Mouse (Mus musculus) frontal cortex, postnatal 10 days (tissue): ENCODE data around the gene 4931406C07Rik.

Experiments
- DNase-seq, 2 experiments: peaks; one replicate each; pipeline ENCODE4 v3.0.0; 2022; ENCODE audit warnings: low spot score in 2 of 2, mixed read lengths in 1 of 2

4931406C07Rik gene

GRCm38 (mm10) chr9:15288402-15288801, 17.8 kb downstream of the 4931406C07Rik start:
- DNase-seq, result no peak

GRCm38 (mm10) chr9:15287846-15288245, 18.4 kb downstream of the 4931406C07Rik start:
- no peak for DNase-seq

DNA sequence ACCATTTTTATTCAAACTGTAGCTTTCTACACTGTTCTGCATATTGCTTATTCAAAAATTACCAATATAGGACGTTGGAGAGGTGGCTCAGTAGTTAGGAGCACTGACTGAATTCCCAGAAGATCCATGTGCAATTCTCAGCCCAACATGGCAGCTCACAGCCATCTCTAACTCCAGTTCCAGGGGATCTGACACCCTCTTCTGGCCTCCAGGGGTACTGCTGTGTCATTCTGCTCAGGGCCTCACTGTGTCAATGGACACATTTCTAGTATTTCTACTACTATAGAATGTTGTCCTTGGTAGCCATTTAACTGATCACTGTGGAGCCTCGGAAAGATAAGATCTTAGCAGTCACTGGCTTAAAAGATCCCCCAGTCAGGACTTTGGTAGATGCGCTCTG, 20.8 kb downstream of the 4931406C07Rik start:
- no peak for DNase-seq

- no peak for DNase-seq
These were observed 25.8 kb downstream of the 4931406C07Rik start for GRCm38 (mm10) chr9:15280491-15280879.

DNA sequence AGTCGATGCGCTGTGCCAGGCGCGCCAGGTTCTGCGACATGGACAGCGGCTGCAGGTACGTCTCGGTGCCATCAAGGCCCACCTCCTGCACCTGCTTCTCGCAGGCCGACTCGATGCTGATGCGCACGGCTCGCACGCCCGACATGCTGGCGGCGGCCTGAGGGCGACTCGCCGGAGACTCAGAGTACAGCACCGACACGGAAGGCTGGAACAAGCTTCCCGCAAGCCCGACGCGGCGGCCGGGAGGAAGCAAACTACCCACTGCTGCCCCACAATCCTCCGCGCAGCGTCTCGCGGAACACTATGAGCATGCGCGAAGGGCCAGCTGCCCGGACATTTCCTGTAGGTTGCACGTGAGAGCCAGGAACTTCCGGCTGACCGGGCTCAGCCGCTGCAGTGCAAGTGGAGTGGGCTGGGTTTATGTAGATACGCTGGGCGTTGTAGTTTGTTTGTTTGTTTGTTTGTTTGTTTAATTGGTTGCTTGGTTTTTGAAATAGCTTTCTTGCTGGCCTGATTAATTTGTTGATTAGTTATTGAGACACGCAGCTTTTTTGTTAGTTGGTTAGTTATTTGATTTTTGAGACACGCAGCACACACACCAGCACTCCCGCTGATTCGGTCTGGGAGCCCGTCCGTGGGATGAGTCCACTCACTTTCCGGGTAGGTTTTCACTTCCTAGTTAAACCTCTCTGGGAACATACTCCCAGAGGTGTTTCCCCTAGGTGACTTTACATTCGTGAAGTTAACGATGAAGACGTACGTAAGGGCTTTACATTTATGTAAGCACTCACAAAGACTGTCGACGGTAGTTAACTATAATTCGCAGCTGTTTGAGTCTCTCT, 26.4 kb downstream of the 4931406C07Rik start, which contains the start of gene Med17:
Med17 (minus strand) TSS at position 283 of the 842 bp plus-strand sequence.
- DNase-seq, result peak; percentile 84 to 93

GRCm38 (mm10) chr9:15279139-15279648, 27.1 kb downstream of the 4931406C07Rik start:
- no peak for DNase-seq

DNA sequence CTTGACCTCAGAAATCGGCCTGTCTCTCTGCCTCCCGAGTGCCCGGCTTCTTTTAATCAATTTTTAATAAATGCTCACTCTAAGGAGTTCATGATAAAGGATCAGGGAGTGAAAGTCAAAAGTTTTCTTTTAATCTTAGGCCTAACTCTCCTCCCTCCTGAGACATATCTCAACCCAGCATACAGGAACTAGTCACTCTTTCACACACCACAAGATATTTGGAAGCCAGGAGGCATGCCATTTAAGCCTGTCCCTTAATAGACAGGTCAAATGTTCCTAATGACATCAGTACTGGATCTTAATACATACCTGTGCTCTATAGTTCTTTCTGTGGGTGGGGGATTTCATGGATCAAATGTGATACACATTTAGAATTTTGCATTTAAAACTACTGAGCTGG, 27.9 kb downstream of the 4931406C07Rik start:
- no peak for DNase-seq

- DNase-seq, result no peak
These were observed 29.4 kb downstream of the 4931406C07Rik start for GRCm38 (mm10) chr9:15276855-15277254.

DNA sequence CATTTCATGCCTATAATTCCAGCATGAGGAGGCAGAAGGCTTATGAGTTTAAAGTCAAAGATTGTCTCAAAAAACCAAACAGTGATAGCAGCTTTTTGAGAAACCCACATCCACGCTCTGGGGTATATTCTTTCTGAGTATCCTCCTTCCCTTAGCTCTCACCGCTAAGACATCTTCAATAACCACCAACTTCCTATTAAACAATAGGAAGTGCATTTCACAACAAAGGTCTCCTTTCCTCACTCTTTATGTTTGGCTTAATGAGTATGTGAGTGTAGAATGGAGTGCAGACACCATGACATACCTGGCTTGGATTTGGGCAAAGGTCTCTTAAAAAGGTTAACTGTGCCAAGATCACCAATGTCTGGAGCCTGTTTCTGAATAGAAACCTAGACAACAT, 32.3 kb downstream of the 4931406C07Rik start:
- no peak for DNase-seq

DNA sequence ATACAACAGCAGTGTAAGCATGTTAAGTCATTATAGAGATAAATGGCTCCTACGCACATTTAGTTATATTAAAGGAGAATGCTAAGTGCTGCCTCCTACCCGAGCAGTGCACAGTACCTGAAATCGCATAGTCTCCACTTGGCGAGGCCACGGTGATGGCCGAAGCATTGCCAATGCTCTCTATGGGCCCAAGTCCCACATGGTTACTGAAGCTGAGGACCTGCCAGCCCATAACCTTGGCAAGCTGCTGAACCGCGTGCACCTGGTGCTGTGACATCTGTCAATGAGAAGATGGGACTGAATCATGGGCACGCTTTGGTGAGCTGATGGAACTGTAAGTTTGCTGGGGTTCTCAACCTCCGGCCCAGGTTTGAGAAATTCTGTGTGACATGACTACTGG, 42.8 kb downstream of the 4931406C07Rik start:
- DNase-seq, result no peak

DNA sequence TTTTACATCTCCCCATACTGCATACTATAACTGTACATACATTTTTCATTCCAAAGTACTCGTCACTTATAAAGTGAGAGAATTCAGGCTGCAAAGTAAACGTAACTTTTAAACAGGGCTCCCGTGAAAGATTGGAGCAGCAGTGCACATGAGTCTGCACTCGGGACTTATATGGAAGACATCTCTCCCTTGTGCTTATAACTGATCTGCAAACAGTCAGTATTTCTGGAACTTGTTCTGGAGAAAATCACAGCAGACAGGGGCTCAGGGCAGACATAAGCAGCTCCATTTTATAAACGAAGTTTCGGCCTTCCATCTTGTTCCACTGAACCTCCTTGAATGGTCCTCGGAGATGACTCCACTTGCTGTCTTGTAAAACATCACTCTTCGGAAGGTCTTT, 44.3 kb downstream of the 4931406C07Rik start:
- DNase-seq, result no peak

DNA sequence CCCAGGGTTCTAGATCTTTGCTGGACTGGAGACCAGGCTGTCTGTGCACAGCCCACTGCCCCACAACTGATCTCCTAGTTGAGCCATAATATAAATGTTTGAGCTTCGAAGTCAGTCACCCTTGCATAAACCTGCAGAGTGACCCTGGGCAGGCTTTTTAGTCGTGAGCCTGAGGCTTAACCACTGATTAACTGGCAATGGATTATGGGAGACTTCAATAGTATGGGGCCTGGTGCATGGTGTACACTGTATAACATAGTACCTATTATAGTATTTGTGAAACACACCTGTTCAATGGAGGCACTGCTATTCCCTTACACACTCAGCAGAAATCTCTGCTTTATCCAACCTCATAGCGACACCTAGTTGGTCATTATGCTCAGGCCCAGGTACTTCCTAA, 50.0 kb downstream of the 4931406C07Rik start:
- DNase-seq, result no peak

GRCm38 (mm10) chr9:15254501-15254900, 51.7 kb downstream of the 4931406C07Rik start:
- no peak for DNase-seq

DNA sequence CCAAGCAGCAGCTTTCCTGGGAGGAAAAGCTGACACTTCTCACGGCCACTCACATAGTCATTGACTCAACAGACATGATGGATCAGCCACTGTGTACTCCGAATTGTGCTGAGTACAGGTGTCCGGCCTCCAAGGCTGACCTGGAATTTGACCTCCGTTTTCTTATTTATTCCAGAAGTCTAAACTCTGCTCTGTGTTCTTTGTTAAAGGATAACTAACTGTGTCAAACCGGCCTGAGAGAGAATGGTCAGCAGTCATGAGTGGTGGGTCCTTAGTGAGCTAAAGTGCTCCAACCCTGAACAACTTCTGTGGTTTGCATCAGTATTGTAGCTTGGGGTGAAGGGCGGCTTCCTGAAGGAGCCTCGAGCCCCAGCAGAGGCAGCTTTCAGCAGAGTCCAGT, 54.1 kb downstream of the 4931406C07Rik start:
- DNase-seq, result no peak

GRCm38 (mm10) chr9:15250376-15250775, 55.9 kb downstream of the 4931406C07Rik start:
- DNase-seq, result no peak

DNA sequence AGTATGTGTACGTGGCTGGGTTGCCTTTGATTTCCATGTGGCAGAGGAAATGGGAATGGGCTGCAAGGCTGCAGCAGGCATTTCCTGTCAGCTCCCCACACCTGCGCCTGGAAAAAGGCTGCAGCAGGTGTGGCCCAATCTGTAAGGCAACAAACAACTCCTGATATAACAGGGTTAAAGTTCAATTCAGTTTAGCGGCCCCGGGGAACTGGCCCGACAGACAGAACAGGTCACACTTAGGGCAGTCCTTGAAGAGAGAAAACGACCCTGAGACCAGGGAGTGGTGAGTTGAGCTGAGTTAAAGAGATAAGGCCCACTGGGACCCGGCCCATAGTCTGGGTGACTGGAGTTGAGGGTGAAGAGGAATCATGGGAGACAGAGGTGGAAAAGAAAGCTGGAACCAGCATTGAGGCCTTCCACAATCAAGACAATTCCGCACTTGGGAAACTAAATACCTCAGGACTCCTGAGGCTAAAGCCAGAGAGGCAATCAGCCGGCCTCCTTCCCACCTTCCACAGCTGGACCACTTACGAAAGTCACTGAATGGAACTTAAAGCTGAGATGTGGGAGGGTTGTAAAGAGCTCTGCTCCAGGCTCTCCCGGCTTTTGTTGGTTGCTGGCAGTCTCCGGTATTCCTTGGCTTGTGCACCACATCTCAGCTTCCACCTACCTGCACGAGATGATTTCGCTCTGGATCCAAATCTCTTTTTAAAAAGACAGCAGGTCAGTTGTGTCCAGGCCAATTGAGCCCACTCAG, 60.8 kb downstream of the 4931406C07Rik start:
- no peak for DNase-seq

GRCm38 (mm10) chr9:15242130-15242529, 64.1 kb downstream of the 4931406C07Rik start:
- no peak for DNase-seq

DNA sequence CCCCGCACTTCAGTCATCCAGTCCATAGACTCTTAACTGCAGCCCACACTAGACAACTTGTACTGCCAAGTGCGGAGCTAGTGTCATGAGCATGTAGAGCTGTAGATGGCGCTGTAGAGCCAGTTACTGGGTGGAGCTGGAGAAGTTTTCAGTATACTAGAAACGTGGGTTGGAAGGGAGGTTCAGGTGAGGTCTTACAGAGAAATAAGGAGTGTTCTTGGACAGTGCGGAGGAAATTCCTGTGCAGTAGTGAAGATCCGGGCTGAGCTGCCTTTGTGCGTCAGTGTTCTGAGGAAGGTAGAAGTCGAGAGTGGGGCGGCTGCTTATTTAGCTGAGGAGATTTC, 64.7 kb downstream of the 4931406C07Rik start:
- peak in 1 of 2 experiments; percentile 35 for DNase-seq

- no peak for DNase-seq
These were observed 65.2 kb downstream of the 4931406C07Rik start for GRCm38 (mm10) chr9:15240863-15241595.

DNA sequence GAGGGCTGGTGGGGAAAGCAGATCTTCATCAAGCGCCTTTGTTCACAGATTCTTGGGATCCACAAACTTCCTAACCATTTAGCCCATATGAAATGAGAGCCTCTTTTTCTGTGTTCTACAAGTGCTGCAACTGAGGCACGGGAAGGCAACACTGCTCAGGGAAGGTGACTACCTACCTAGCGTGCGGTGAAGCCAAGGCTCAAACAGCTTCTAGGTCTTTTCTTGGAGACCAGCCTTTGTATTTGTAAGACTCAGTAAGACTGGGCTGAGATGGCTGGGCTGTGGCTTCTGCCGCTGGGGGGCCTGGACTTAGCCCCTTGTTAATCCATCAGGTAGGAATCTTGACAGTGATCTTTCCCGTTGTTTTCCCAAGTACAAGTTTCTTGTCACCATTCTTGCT, 66.2 kb downstream of the 4931406C07Rik start:
- no peak for DNase-seq

GRCm38 (mm10) chr9:15239042-15239925, 67.0 kb downstream of the 4931406C07Rik start, which contains the start of gene Vstm5:
Gene Vstm5 (plus strand): TSS chr9:15239045.
- DNase-seq, result peak in 1 of 2 experiments; percentile 36
